Mouse (Mus musculus) layer of hippocampus, adult 11-12 months (tissue): ENCODE measurements around the gene Neurl3.

Experiments used
- DNase-seq: peaks from one replicate; pipeline ENCODE4 v3.0.0; 2022; ENCODE audit warnings: low spot score

Gene Neurl3

GRCm38 (mm10) chr1:36274455-36274854, at the start of gene Neurl3:
Gene Neurl3, minus strand, starts transcription at chr1:36274679.
- DNase-seq: no peak

GRCm38 (mm10) chr1:36323746-36324448, 49.4 kb upstream of the Neurl3 start:
- DNase-seq: peak; percentile 72

- no peak for DNase-seq
These were observed 48.6 kb upstream of the Neurl3 start for GRCm38 (mm10) chr1:36323076-36323475.

DNA sequence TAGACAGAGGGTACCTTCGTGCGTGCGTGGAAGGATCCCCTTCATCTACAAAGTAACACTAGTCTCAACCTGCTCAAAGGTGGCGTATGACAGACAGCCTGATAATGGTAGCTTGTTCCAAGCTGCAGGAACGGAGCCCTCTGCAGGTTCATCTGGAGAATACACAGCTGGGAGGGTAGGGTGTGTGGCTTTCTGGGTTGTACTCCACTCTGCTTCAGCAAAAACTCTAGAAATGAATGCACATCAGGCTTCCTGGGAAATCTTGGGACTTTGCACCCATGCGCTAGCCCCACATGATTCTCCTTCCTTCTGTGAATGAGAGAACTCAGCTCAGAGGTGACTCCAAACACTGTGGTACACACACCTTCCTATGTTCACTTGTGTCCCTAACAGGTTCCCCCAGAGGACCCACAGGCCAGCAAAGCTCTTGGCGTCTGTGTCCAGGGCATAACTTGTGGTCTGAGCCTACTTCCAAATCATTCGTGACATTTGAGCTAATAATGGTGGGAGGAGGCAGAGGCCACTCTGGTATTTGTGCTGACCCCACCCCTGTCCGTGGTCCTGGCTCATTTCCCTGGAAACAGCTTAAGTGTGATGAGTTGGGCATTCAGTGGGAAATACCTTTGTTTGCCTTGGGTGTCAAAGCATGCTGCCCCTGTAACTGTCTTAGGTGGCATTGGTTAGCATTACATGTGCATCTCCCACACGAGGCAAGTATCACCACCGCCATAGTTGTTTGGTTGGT, 47.5 kb upstream of the Neurl3 start:
- no peak for DNase-seq

DNA sequence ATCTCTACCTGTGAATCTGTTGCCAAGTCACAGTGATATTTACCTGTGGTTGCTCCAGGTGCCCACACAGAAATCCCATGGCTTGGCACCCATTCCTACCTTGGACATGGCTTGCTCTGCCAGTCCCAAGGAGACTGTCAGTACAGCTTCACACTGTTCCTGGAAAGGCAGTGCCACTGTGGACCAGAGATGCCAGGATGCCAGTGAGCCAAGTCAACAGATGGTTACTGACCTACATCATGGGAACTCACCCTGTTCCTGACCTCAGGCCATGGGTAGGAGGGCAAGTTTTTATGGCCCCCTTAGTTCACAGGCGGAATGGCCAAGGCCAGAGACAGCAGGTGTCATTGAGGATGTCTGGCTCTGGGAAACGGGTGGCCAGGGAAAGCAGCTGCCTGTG, 46.7 kb upstream of the Neurl3 start:
- DNase-seq: no peak

- DNase-seq: no peak
These were observed 41.3 kb upstream of the Neurl3 start for GRCm38 (mm10) chr1:36315776-36316100.

DNA sequence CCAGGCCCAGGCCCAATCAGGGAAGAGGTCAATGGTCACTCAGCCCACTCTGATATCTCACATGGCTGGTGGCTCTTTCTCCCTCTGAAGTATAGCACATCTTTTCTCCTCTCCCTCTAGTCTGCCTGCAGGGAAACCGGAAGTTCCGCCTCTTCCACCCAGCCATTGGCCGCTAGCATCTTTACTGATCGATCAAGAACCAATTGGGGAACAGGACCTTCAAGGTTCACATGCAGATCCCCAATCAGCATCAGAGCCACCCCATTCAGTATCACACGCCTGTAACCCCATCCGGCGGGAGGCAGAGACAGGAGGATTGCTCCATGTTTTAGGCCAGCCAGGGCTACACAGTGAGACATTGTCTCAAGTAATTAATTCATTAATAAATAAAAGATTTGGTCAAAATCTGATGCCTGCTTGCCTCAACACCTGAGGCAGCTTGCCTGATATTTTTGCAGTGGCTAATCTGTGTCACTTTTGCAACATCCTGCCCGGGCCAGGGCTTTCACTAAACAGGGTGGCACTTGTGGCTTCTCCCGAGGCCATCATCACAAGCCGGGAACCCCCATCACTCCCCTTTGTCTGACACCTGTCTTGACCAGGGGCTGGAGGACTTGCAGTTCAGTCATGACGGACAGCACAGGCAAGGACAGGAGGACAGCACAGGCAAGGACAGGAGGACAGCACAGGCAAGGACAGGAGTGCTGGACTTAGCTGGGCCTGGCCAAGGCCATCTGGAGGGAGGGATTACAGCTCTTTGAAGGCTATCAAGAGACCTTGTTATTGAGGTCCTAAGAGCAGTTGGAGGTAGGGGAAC, 40.7 kb upstream of the Neurl3 start:
- DNase-seq: no peak

GRCm38 (mm10) chr1:36309498-36309901, 35.0 kb upstream of the Neurl3 start:
- peak; percentile 62 for DNase-seq

DNA sequence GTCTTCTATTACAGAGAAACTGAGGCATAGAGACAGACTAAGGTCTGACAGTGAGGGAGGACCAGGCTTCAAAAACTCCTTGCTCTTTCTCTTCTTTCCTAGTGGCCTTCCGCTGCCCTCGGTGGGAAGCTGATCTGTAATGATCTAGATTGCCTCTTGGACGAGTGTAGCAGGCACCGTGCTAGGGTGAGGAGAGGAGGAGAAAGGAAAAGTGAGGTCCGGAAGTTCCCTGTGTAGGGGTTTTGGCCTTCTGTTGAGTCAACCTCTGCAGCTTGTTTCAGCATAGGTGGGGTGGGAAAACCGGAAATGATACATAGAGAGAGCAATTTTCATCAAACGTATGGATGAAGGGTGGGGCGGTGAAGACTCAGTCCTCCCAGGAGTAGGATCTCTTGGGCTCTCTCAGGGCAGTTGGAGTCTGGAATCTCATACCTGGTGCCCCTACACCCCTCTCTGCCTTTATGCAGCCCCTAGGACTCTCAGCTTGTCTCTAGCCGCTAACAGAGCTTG, 34.5 kb upstream of the Neurl3 start:
- no peak for DNase-seq

GRCm38 (mm10) chr1:36308451-36308901, 34.0 kb upstream of the Neurl3 start:
- DNase-seq: no peak

GRCm38 (mm10) chr1:36307495-36308280, 33.2 kb upstream of the Neurl3 start, which contains the start of gene Arid5a:
Gene Arid5a, plus strand, starts transcription at chr1:36307733.
- peak; percentile 89 for DNase-seq

- peak; percentile 40 for DNase-seq
These were observed 32.6 kb upstream of the Neurl3 start for GRCm38 (mm10) chr1:36307121-36307494.

DNA sequence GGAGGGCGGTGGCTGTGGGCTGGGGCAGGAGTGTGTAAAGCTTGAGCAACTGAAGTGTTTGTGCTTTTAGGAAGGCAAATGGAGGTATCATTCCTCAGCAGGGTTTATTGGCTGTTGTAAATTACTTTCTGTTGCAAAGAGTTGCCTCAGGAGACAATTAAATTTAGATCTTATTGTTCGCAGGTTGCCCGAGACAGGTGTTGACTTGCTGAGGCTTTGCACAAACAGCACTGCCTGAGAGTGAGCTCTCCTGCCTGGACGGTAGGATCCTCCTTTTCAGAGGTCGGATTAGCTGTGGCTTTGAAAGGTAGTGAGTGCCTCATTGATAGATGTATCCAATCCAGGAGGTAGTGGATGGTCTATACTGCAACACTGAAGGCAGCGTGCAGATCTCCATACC, 31.6 kb upstream of the Neurl3 start:
- DNase-seq: no peak

DNA sequence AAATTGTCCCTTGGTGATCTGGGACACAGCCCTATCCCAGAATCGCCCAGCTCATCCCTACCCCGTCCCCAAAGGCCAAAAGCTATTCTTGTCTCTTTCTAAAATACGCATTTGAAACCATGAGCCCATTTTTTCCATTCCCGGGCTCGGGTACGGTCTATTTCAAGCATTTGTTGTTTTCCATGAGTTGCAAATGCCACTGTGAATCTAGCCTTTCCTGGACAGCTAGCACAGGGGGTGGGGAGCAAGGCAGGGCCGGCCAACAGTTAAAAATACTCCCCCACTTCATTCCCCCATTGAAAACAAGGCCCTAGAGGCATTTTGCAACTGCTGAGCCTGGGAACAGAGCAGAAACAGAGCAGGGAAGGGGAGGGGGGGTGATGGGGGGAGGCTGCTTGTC, 30.3 kb upstream of the Neurl3 start:
- no peak for DNase-seq

- peak; percentile 82 for DNase-seq
These were observed 29.2 kb upstream of the Neurl3 start for GRCm38 (mm10) chr1:36303381-36304320.

DNA sequence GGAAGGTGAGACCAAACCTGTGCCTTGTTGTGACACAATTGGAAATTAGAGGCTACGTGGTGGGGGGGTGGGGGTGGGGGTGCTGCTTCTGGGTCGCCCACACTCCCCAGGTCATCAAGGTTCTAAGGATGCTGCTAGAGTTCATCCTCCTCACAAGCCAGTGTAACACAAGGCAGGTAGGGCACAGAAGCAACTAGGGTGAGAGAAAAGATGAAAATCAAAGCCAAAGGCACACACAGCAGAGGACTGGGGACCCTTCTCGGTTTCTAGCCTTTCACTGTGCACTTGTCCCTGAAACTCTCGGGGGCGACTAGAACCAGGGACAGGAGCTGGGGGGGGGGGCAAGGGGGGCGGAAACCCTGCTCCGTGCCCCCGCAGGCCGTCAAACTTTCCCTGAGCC, 28.5 kb upstream of the Neurl3 start:
- no peak for DNase-seq

- no peak for DNase-seq
These were observed 27.8 kb upstream of the Neurl3 start for GRCm38 (mm10) chr1:36302273-36302672.

DNA sequence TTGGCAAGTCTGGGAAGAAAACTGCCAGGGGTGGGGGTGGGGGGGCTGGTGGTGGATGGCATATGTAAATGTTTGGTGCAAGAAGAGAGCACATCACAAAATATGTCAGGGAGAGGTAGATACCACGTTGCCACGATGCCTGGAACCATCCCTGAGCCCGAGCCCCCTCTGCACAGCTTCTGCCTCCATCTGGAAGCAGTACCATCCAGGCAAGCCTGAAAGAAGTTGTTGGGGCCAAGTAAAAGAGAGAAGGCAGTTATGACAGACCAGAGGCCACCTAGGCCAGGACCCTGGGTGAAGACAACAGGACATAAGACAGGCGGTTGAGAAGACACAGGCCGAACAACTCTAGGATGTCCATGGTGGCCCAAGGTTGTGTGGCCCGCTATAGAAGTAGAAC, 26.0 kb upstream of the Neurl3 start:
- DNase-seq: no peak

- no peak for DNase-seq
These were observed 25.2 kb upstream of the Neurl3 start for GRCm38 (mm10) chr1:36299676-36300075.

- no peak for DNase-seq
These were observed 24.6 kb upstream of the Neurl3 start for GRCm38 (mm10) chr1:36299126-36299525.

DNA sequence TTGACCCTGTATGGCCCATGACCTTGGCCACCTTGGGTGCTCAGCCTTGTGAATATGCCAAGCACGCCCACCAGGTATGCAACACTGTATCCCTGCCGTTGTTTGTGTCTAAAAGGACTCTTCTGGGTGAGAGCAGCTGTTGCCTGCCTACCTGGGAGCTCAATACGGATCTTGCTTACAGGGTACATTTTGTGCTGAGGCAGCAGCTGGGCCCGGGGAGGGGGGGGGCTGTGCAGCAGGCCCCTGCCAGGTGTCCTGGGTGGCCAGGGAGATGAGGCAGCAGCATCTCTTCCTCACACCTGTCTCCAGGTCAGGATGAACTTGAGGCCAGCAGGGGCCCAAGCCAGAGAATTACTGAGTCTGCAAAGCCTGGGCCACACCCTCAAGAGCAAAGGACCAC, 23.6 kb upstream of the Neurl3 start:
- DNase-seq: no peak
